Mouse (Mus musculus) gastrocnemius, adult 2 months (tissue): Measurements from ENCODE around the gene Marveld1. TPM values are rescaled to one million over a fixed set of nuclear protein-coding genes. Genes with fewer than 3 reads are reported as not detected.
A peak's percentile ranks its signal among the peaks of the same experiment; 100 is the strongest.

ENCODE experiments used
- DNase-seq: peaks from one replicate; pipeline ENCODE4 v3.0.0; 2022
- H3K27ac ChIP-seq: fragments of 200-600 bp; 2 replicates; pipeline ENCODE4 v1.8.1; 2022; ENCODE audit warnings: mild to moderate bottlenecking
- H3K4me3 ChIP-seq: fragments of 200-600 bp; 2 replicates; pipeline ENCODE4 v1.8.1; 2022; ENCODE audit warnings: mild to moderate bottlenecking, moderate library complexity
- CTCF ChIP-seq: fragments of 200-600 bp; IDR thresholded peaks from 2 replicates; pipeline ENCODE4 v1.8.1; 2022; ENCODE audit warnings: antibody characterized with exemption, mild to moderate bottlenecking, moderate library complexity
- intact Hi-C: fragments of 180-260 bp; cut with DNase I; formaldehyde crosslinking; loops from one replicate; pipeline ENCODE4 v1.15.1; 2025
- long read RNA-seq, 2 experiments: library from polyadenylated mRNA; stranded (forward); transcript quantifications; one replicate each; pipeline ENCODE4 v2.0.0; 2021
- total RNA-seq, 2 experiments: library from RNA; stranded (reverse); gene quantifications; 2 replicates each; pipeline ENCODE4 v1.2.3; 2021

Marveld1 gene
- total RNA-seq = 1 to 10 TPM; 4.8 to 7.2 TPM
- long read RNA-seq, experiment 1, transcript Marveld1-201 (2 exons, 3,066 nt) = major isoform, 9 of 11 reads
- long read RNA-seq, experiment 1, partial matches to known transcripts = 0 of 11 reads
- long read RNA-seq, experiment 1, other reads (novel, unspliced or antisense) = 1 of 11 reads
- long read RNA-seq, experiment 2, partial matches to known transcripts = 0 of 4 reads
- long read RNA-seq, experiment 2, other reads (novel, unspliced or antisense) = 0 of 4 reads

DNA sequence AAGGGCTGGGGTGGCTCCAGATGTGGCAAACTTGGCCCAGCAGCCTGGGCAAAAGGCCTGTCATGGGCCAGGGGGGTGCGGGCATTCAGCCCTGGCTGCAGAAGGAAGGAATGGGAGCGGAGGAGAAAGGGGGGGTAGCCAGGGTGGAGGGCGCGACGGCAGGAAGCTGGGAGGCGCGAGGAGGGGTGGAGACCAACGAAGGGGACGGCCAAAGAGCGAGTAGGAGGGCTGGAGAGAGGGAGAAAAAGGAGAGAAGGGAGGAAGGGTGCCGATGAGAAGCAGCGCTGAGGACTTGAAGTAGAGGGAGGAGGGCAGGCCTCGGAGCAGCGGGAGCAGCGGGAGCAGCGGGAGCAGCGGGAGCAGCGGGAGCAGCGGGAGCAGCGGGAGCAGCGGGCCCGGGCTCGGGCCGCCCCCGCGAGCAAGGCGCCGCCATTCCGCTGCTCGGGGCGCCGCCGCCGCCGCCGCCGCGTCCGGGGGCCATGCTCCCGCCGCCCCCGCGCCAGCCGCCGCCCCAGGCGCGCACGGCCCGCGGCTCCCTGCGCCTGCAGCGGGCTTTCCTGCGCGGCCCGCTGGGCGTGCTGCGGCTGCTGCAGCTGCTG is at the start of gene Marveld1:
Marveld1 (plus strand) TSS at position 231 of the 599 bp plus-strand sequence.
- TF ChIP-seq CTCF = no peak
- peak; percentile 87 for DNase-seq
- Histone ChIP-seq H3K27ac (peak within 1 kb of the TSS; percentile 95), H3K4me3 (peak within 1 kb of the TSS; percentile 90)
- intact Hi-C loops = no loop called here

DNA sequence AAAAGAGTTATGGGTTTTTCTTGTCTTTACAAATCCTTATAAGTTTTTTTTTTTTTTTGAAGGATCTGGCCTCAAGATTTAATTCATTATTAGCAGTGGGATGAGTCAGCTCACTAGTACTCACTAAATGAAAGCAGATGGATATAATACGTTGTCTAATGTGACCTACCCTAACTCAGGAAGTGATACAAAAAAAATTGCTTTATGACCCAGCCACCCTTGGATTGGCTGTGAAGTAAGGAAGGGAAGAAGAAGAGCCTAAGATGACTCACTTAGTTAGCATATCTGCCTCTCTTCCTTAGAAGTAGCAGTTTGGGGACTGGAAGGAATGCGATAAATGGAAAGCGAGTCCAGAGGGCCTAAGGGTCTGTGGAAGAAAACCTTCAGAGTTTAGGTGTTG is 47.8 kb upstream of the Marveld1 start:
- Histone ChIP-seq H3K4me3 (no peak overlapping the region), H3K27ac (peak overlapping the region; percentile 31)
- intact Hi-C loops = no loop called here
- DNase-seq = no peak
- TF ChIP-seq CTCF = no peak

DNA sequence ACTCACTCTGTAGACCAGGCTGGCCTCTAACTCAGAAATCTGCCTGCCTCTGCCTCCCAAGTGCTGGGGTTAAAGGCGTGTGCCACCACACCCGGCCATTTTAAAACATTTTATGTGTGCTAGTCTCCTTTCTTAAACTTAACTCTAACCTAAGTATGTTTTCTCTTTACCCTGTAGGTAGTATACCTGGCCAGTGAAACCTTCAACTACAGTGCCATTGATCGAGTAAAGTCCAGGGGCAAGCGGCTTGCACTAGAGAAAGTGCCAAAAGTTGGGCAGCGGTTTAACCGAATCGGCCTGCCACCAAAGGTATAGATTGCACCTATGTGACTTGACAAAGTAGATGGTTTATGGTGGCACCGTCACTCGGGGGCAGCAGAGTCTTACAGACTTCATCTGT is 42.5 kb upstream of the Marveld1 start:
- no peak for DNase-seq
- no peak overlapping the region for H3K4me3 ChIP-seq
- intact Hi-C loops = no loop called here
- no peak for TF ChIP-seq CTCF
- no peak overlapping the region for H3K27ac ChIP-seq

DNA sequence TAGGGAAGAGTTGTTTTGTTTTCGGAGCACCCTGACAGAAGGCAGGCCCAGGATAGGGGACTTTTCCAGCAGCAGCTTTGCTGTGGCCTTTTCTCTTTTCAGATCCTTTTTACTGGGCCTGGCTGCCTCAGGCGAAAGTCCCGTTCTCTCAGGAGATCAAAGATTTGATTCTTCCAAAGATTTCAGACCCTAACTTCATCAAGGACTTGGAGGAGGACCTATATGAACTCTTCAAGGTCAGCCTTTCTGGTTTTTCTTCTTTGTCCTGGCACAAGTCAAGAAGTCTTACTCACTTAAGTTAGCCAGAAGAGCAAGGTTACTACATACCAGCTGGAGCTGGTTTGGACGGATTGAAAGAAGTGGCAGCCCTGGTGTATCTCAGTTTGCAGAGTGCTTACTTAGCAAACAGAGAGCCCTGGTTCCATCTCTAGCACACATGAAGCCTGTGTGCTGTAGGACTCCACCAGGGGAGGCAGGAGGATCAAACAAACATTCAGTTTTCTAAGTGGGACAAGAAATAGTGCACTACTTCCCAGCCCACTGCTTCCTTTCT is 31.3 kb upstream of the Marveld1 start:
- intact Hi-C loops = no loop called here
- DNase-seq = no peak
- no peak for TF ChIP-seq CTCF
- Histone ChIP-seq H3K4me3 (no peak overlapping the region), H3K27ac (no peak overlapping the region)

DNA sequence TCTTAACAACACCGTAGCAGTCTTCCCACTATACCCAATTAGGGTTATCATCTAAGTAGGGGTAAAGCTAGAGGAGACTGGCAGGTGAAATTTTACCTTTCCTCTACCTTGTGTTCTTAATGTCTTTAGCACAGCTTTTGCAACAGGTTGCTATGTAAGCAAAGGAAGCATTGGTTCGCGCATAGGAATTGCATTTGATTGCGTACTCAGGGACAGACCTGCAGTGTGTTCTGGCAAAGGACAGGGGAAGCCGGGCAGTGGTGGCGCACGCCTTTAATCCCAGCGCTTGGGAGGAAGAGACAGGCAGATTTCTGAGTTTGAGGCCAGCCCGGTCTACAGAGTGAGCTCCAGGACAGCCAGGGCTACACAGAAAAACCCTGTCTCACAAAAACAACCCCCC is 29.1 kb upstream of the Marveld1 start:
- intact Hi-C loops = no loop called here
- DNase-seq = no peak
- Histone ChIP-seq H3K4me3 (no peak overlapping the region), H3K27ac (no peak overlapping the region)
- no peak for TF ChIP-seq CTCF

DNA sequence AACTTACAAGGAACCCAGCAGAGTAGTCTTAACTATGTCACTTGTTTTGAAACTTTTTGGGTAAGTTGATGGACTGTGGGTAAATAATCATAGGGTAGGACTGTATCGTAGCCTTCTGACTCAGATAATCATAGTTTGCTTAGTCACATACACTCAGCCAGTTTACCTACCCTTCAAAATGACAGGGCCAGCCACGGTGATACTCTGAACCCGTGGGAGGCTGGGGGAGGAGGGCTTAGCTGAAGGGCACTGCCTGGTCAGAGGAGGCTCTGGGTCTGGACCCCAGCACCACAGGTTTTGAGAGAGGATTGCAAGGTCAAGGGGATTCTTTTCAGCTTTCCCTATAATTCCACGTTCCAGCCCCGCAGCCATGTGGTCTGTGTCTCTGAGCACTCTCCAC is 28.6 kb upstream of the Marveld1 start:
- no peak overlapping the region for H3K27ac ChIP-seq
- H3K4me3 ChIP-seq = no peak overlapping the region
- no peak for TF ChIP-seq CTCF
- intact Hi-C loops = no loop called here
- no peak for DNase-seq

DNA sequence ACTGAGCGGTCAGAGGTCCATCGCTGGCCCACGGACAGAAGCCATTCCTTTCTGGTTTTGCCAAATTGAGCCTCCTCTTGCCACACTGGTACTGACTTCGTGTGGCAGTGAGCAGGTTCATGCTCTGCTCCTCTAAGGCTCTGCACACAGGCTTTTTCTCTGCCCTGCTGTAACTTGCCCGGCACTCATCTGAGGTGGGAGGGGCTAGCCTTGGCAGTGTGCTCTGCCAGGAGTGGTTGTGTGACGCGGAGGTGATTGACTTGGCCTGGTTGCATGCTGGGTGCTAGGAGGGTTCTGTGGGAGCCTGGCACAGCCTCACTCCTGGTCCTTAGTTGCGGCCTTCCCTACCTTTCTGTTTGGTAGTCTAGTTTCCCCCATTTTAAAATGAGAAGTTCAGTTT is 26.7 kb upstream of the Marveld1 start:
- intact Hi-C loops = no loop called here
- Histone ChIP-seq H3K4me3 (no peak overlapping the region), H3K27ac (no peak overlapping the region)
- DNase-seq = no peak
- no peak for TF ChIP-seq CTCF

DNA sequence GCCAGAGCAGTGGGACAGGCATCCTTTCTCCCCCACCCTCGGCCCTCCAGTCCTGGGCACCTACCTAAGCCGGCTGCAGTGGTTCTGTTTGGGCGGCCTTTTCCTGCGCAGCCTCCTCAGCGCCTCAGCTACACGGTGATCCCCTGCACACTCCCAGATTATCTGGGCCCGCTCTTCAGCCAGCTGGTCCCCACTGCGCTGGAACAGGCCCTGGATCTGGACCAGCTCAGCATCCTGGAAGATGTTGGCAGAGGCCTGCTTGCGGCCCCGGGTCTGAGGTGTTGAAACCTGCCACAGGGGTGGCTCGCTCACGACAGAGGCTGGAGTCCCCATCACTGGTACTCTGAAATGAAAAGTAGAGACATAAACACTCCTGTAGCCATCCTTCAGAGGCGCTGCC is 22.5 kb upstream of the Marveld1 start:
- no peak overlapping the region for H3K4me3 ChIP-seq
- intact Hi-C loops = no loop called here
- DNase-seq = no peak
- no peak overlapping the region for H3K27ac ChIP-seq
- no peak for TF ChIP-seq CTCF

DNA sequence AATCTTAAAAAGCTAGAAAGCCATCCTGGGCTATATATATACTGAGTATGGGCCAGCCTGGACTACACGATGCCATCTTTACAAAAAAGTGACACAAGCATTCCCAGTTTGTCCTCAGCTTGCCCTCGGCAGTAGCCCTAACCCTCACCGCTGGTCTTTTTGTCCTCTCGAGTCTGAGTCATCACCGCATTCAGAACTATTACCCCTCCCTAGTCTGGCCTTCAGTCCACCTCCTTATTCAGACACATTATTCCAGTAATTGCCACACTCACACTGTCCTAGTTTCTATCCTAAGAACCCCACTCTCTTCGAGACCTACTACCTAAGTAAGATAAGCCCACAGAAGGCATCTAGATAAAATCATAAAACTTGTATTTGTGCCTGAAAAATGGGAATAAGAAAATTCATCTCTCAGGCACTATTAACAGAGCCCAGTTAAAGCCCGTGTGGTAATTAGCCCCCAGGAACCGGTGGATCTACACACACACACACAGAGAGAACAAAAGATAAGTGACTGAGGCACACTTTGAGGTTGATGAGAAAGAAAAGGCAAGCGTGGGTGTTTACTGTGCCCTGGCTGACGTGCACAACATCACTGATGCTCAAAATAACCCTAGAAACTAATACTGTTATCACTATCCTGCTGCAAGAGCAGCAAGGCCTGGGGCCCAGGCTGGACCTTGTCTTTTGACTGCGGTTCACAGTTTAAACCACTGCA is 21.5 kb upstream of the Marveld1 start:
- no peak overlapping the region for H3K4me3 ChIP-seq
- intact Hi-C loops = no loop called here
- DNase-seq = no peak
- H3K27ac ChIP-seq = no peak overlapping the region
- no peak for TF ChIP-seq CTCF

DNA sequence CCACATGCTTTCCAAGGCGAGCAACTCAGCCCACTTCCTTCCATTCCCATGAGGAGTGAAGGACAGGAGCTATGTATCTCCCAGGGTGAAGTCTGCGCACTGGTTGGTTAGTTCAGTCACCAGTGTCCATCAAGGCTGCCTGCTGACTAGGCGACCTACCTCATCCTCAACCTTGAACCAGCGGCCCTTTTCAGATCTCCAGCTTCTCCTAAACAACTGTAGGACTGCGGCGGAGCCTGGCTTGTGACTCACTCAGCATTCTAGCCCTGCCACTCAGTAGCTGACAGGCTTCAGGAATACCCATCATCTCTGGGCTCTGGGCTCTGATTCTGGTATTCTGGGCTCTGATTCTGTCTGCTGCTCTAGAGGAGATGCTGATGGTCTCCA is 21.0 kb upstream of the Marveld1 start:
- no peak overlapping the region for H3K4me3 ChIP-seq
- no peak for TF ChIP-seq CTCF

DNA sequence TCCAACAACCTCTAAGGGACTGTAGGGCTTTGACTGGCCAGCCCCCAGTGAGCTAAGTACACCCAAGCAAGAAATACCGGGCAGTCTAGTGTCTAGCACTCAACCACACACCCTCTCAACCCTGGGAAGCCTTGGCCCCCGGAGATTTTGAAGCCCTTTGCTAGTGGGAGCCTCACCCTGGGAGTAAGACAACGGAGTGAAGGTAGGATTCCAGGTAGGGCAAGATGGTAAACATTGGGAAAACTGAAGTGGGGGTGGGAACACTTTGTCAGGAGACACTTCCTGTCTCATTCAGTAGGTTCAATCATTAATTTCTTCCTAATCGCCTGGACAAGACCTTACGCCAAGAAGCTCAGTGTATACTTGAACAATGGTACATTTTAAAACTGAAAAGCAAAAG is 20.2 kb upstream of the Marveld1 start:
- intact Hi-C loops = no loop called here
- H3K4me3 ChIP-seq = no peak overlapping the region
- no peak for DNase-seq
- TF ChIP-seq CTCF = no peak
- no peak overlapping the region for H3K27ac ChIP-seq

More for the DNA sequence above, 21.0 kb upstream of the Marveld1 start:
- no peak for DNase-seq
- intact Hi-C loops = no loop called here
- H3K27ac ChIP-seq = no peak overlapping the region

DNA sequence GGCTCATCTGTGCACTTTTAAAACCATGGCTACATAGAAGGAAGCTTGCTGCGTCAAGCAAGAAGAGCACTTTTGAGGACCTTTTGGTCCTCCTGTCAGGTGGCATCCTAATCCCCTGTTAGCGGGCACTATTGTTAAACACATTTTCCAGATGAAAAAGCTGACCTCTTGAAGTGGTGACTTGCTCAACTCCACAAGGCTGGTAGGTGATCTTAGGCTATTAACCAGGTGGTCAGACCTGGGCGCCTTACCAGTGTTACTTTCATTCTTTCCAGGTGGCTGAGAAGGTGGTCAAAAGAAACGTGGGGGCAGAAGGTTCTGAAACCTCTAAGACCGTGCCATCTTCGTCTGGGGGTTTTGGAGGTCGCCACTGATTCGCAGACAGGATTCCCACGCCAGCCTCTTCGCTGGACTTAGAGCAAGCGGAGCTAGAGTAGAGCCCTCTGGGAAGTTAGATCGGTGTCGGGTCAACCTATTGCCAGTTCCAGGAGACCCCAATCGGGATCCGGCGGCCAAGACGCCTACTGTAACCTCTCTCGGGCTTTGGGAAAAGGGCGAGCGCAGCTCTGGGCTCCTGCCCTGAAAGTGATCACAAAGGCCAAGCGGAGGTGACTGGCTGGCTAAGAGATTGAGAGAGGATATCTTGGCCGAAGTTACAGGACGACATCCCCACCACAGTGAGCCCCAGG is 19.0 kb upstream of the Marveld1 start:
- peak overlapping the region; percentile 94 for H3K27ac ChIP-seq
- TF ChIP-seq CTCF = no peak
- intact Hi-C loops = loop anchor here (2.0 kb wide), 1 partner anchor 37 kb away; the partner anchor contains the start of gene Pi4k2a
- peak overlapping the region; percentile 86 for H3K4me3 ChIP-seq
- peak; percentile 53 for DNase-seq
